Mouse (Mus musculus) megakaryocyte, embryonic 14.5 days (primary cell): Measurements from ENCODE around the gene Ppp1r9a.

Source experiments
- FLI1 ChIP-seq: IDR thresholded peaks from 2 replicates; pipeline ENCODE4 v1.6.1; 2012; ENCODE audit warnings: low read length, inconsistent platforms, mixed read lengths
- GATA1 ChIP-seq: IDR thresholded peaks from 3 replicates; pipeline ENCODE4 v1.6.1; 2012; ENCODE audit warnings: mixed read lengths, low read length, inconsistent platforms, borderline replicate concordance

DNA sequence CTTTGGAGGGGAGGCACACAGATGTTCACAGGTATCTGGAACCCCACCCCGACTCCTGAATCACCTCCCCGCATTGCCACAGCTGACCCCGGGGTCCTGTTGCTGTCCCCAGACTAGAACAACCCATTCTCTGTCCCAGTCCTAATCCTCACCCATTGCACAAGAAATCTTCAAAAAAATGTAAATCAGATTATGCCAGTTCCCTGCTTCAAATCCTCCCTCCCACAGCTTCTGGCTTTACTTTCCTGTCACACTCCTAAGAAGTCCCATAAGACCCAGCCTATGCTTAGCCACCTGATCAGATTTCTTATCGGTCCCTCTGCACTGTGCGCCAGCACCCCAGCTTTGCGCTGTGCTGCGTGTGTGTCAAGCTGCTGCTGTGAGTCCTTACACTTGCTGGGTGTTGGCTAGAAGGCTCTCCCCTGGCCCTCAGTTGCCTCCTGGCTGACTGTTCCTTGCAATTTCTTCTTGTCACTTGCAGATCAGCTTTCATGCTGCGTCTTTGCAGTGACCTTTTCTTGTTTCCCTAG is 296.7 kb downstream of the Ppp1r9a start:
- no peak for TF ChIP-seq GATA1
- no peak for TF ChIP-seq FLI1
